Mouse (Mus musculus) layer of hippocampus, postnatal 25 days (tissue): ENCODE results near the gene Morn4. TPM values are rescaled to one million over a fixed set of nuclear protein-coding genes. Genes with fewer than 3 reads are reported as not detected.
"Not testable (repeated sequence)": the region's sequence is repeated elsewhere in the genome, so short reads cannot be mapped to it uniquely, and the experiment has no call there.

Experiments
- DNase-seq, 2 experiments: peaks; one replicate each; pipeline ENCODE4 v3.0.0; 2022; ENCODE audit warnings: mixed read lengths in 2 of 2, low spot score in 1 of 2; ENCODE audit errors: extremely low spot score in 1 of 2
- total RNA-seq, 2 experiments: library from RNA; stranded (reverse); gene quantifications; 2 replicates each; pipeline ENCODE4 v1.2.3; 2021

Morn4 gene
- total RNA-seq, 2 experiments from 2014 or later, result 71.1 to 72.9 TPM

DNA sequence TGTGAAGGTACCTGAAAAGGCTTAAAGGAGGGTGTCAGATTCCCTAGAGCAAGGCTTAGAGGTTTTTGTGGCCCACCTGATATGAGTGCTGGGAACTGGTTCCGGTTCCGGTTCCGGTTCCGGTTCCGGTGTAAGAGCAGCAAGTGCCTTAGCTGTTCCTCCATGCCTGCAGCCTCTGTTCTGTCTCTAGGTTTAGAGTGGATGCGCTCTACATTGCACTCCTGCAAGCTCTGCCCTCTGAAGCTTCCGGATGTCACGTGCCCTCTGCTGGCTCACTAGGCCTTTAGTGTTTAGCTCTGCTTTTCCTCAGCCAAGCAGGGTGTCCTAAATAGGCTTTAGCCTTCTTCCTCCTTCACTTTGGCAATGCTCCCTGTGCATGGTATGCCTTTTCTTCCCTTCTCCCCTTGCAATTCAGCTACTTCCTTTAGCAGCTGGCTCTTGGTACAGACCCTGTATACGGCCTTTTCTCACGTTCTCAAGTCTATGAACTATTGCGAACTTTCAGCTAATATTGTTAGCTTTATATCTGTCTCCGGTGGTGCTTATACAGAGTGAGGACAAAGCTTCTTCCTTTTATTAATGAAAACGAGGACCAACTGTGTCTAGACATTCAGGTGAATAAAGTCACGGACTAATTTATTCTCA, 3.1 kb upstream of the Morn4 start:
- DNase-seq, result peak in 1 of 2 experiments; percentile 31

DNA sequence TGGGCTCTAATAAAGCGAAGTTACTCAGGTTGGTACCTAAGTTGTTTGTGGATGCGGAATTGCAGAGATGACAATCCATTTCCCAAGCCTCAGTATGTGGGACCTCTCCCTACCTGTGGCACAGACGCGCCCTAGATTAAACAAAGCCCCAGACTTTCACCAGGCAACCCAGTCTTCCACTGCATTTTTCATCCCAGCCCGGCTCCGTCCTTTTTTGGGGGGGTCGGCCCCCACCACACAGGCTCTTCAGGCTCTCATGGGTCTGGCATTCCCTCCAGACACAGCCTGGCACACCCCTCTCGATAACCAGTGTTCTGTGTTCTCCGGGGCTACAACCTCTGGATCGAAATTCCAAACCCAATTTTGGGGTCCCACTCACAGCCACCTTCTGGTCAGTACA, 467 bp downstream of the Morn4 start:
- no peak for DNase-seq

DNA sequence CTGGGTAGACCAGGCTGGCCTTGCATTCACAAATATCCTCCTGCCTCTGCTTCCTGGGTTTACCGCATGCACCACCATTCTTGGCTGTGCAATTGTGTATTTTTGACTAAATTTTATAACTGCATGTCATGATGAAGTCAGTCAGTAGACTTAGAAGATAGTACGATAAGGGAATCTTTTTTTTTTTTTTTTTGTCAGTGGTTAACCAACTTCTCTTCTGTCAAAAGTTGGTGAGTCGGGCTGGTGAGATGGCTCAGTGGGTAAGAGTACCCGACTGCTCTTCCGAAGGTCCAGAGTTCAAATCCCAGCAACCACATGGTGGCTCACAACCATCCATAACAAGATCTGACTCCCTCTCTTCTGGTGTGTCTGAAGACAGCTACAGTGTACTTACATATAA, 4.5 kb downstream of the Morn4 start:
- not testable (repeated sequence) for DNase-seq

DNA sequence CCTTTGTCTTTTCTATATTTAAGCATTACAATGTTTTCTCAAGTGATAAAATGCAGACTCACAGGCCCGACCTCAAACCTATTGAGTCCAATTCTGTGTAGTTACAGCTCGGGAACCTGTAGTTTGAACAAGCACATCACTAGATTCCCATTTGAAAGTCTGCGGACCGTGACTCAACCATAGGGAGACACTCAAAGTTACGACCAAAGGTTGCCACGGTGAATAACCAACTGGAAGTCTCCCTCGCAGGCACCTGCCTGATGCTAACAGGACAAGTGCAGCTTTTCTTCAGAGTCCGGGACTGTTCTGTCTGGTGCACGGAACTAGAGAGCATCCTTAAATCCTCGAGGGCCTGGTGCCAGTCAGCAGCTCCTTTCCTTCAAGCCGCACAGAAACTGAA, 5.7 kb downstream of the Morn4 start:
- no peak for DNase-seq

DNA sequence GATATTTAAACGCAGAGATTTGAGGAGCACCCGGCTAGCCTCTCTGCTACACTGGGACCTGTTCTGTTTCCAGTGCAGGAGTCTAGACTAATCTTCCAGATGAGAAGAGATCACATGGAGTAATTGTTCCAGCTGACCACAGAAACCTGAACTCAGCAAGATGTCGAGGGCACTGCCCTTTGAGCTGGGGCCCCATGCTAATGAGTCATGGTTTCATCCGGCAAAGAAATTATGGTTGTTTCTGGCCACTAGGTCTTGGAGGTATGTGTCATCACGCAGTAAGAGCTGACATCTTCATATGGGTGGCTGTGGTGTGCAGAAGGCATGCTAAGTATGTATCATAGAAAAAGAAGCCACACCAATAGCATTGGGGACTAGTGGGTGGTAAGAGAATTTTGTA, 6.2 kb downstream of the Morn4 start:
- no peak for DNase-seq

DNA sequence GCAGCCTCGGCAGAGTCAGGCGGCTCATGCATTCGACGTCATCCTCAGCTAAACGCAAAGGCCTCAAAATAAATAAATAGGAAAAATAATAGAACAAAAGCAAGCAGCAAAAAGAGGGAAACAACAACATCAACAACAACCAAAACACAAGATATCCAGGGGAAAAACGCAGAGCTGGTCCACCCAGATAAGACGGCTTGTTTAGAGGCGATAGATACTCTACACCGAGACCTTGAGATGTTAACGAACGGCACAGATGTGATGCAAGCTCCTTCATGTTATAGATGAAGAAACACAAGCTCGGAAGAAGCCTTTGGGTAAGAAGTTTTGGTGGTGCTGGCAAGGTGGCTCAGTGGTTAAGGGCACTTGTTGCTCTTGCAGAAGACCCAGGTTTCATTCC, 7.2 kb downstream of the Morn4 start:
- DNase-seq, result no peak

DNA sequence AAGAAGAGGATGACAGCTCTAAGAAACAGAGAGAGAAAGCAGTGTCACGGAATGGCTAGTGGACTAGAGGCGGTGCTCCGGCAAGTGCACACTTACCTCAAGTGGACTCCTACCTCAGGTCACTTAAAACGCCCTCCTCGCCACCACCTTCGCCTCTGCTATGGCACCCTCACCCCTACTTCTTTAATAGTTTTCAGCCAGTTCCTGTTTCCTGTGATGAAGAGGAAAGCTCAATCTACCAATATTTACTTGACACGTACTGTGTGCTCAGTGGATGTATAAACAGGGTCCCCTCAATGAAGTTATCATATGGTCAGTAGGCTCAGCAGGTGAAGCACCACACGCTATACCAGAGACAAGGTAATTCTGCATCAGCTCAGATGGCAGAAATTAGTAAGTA, 7.6 kb downstream of the Morn4 start:
- DNase-seq, result no peak

DNA sequence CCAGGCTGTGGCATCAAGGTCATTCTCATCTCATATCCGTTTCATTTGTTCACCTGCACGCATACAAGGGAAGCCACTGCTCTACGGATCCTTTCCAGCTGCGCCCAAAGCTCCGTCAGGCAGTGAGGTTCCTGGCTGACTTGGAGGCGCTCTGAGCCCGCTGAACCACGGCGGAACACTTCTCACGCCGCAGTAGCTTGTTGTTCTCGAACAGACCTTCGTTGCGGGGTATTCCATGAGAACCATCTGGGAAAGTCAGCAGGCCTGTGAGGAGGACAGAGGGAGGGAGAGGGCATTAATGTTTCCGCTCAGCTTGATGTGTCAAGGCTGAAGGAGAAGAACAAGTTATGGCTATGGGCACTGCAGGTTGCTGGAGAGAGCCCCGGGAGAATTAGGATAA, 10.2 kb downstream of the Morn4 start:
- no peak for DNase-seq

DNA sequence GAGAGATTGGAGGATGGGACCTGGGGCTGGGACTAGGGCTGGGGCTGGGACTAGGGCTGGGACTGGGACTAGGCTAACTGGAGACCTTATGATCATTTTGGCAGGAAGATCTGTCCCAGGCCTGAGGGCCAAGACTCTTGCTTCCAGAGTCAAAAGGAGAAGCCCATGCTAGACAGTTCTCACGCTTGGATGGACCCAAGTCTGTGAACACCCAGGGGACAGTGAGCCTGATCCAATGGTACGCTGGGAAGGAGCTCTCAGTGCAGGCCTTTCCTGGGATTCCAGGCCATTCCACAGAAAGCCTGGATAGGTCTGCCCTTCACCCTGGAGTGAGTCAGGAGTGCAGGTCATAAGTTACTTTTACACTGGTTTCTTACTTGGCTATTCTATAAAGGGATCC, 11.1 kb downstream of the Morn4 start:
- no peak for DNase-seq

DNA sequence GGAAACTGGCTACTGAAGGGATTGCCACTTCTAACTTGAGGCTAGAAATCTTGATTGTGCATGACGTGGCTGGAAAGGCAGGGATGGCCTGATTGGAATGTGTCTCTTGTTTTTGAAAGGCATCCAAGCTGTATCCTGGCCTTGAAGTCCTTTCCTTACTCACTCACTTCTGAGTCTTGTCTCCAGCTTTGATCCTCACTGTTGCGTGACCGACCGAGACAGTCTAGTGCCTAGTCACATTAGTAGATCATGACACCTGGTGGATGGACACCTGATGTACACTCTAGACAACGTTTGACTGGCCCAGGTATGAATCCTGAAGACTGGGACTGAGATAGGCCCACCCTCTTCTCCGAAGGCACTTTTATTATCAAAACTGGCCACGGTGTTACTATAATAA, 13.4 kb downstream of the Morn4 start:
- DNase-seq, result no peak

DNA sequence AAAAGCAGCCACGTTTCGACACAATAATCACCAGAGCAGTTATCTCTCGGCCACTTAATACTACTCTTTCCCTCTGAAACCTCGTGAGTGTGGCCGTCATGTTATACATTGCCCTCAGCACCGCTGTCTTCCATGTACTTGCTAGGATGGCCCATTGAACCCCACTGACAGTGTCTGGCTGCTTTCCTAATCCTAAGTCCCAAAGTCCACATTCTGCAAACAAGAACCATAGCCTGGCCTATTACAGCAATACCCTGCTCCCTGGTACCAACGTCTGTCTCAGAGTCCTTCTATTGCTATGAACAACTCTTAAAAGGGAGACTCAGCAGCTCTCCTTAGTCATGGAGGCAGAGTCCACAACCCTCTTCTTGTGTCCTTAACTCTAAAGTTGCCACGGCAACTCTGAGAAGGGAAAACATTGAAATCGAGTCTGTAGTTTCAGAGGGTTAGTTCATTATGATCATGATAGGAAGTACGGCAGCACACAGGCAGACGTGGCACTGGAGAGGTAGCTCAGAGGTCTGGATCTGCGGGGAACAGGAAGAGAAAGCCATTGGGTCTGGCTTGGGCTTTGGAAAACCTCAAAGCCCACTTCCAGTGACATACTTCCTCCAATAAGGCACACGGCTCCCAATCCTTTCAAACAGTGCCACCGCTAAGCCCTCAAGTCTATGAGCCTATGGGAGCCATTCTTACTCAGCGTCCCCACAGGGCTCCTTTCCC, 14.1 kb downstream of the Morn4 start:
- no peak for DNase-seq

DNA sequence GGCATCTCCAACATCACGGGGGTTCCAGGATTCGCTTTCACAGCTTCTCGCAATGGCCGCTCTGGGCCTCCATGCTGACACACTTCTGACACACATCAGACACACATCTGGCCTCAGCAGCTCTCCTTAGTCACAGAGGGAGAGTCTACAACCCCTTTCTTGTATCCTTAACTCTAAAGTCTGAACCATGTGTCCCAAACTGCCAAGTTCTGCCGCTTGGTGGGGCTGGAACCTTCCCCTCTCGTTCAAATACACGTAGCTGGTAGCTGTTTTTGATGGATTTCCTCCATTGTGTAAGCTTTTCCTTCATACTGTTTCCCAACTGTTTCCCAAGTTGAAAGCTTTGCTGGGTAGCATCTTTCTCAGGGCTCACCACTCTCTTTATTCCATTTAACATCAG, 14.9 kb downstream of the Morn4 start:
- peak in 1 of 2 experiments; percentile 26 for DNase-seq

DNA sequence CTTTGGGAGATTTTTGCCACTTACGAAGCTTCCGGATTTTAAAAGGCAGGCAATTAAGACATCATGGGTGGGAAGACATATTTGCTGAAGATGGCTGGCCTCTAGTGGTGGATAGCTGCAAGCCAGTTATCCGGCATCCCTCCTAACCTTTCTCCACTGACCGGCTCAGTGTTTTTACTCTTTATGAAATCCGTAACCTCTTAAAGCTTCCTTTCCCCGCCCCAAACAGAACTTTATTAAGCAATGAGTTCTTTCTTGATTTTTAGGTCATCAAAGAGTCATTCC, 17.0 kb downstream of the Morn4 start:
- no peak for DNase-seq

DNA sequence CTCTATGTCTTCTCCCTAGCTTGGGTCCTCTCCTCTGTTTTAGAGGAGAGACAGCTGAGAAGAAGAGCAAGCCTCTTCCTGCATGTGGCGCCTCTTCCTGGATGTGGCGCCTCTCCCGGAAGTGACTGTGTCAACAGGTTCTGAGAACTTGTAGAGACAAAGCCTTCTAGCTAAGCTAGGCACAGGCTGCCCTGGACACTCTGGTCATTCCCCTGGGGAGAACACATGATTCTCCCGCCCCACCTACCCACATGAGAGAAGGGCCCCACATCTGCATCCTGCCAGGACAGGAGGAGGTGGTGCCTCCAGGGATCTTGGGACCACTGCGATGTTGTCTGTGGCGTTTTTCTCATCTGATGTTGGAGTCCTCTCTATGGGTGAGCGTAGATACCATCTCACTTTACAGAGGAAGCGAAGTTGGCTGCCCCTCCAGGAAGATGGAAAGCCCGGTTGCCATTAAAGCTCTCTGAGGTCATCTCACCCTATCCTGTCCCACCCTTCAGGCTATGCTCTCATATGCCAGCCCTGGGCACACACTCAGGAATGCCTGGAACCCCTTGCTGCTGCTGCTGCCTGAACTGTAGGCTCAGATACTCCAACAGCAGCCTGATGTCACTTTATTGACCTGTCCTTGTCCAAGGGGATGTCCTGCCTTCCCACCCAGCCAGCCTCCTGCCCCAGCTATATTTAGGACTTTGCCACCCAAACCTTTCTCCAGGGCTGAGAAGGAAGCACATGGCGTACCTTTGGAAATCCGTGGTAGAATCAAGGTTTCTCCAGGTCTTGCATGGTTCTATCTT, 17.5 kb downstream of the Morn4 start:
- DNase-seq, result no peak

DNA sequence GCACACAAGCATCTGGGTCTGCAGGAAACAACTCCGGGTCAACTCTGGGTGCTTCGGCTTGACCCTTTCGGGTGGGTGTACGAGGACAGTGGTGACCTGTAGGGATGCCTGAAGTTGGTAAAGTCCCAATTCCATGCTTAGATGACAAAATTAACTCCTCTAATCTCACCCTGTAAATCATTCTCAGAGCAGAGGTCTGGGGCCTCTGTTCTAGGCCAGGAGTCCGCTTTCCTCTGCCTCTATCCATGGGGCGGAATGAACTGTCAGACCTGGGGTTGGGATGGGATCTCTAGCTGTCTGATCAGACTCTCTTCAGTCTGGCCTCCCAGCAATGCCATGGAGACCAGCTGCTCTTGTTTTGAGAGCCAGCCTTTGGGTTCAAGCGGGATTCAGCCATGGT, 24.7 kb downstream of the Morn4 start:
- no peak for DNase-seq

DNA sequence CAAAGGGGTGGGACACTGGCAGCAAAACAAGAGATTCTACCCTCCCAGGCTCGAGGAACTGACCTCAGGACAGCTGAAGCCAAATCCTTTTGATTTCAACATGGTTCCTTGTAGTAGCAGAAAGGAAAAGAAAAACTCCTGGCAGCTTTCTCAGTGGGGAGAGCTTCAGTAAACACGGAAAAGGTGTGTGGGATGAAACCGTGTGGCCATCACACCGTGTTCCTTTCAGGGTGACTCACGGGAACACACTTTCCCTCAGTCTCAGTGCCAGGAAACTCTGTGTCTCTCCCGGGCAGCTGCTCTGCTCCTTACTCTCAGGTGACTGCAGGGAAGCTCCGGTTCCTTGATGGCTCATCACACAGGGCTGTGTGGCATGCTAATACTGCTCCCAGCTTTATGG, 27.7 kb downstream of the Morn4 start:
- no peak for DNase-seq

DNA sequence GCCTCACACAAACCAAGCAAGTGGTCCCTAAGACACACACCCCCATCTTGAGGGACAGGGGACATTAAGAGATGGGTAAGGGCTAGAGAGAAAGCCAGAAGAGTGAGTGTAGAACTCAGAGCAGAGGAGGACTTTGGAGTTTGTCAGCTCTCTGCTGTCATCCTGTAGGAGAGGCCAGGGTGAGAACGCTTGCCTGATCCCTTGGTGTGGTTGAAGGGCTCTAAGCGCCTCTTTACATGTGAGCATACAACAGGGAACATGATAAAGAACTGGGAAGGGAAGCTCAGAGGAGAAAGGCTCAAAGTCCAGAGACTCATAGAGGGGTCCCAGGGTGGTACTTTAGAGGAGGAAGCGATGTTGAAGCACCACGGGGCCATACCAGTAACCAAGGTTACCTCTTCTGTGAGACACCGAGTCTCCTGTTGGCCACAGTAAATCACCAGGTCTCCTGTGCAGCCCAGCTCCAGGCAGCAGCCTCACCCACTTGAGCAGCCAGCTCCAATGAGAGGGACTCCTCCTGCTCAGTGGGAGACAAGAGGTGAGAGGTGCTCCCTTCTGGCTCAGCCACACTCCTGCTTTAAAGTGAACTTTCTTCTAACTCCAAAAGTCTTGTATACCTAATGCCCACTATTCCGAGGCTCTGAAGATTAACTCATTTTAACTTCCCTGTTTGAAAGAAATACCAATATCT, 29.3 kb downstream of the Morn4 start:
- no peak for DNase-seq

DNA sequence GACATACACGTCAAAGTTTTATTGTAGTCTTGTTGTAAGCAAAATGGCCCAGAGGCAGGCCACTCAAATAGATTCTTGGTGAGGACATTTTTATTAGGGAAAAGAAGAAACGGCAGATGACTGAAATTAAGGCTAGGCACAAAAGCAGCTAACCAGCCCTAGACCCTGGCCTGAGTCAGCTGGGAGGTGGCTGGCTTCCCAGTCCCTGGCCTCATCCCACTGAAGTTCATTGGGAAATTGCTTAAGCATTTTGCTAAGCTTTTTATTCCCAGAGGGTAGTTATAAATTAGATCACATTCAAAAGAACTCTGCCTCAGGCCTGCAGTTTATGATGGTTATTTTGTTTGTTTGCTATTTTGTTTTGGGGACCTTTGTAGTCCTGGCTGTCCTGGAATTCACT, 30.3 kb downstream of the Morn4 start:
- DNase-seq, result no peak

DNA sequence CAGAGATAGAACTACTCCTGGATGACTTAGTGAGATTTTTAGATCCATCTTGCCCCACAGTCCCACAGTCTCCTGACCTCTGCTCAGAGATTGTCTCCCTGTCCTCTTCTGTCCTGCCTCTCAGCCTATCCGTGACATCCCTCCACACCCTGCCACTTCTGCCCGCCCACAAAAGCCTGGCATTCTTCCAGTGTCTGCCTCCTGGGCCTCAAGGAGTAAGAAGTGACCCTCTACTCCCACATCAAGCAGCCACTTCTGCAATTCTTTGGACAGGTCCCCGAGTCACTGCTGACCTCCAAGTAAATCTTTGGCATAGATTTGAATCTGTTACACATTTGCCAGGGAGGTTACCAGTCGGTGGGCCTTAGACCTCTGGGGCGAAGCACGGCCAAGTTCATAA, 31.9 kb downstream of the Morn4 start:
- DNase-seq, result no peak

DNA sequence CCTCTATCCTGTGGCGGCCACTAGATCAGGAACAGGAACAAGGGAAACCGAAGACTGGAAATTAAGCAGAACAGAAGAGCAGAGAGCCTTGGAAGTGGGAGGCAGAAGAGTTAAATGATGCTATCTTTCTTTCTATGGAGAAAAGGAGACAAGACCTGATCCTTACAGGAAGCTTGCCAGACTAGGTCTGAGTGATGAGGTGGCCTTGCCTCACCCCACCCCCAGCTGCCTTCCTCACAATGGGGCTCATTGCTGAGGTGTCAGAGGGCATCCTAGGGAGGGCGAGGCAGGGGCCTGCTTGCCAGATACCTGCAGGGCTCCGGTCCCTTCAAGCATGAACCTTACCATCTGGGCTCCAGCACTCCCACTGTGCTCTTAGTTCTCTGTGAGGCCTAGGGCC, 34.2 kb downstream of the Morn4 start, which contains the start of gene 4933411K16Rik:
4933411K16Rik (plus strand) TSS at position 301 of the 400 bp plus-strand sequence.
- no peak for DNase-seq

DNA sequence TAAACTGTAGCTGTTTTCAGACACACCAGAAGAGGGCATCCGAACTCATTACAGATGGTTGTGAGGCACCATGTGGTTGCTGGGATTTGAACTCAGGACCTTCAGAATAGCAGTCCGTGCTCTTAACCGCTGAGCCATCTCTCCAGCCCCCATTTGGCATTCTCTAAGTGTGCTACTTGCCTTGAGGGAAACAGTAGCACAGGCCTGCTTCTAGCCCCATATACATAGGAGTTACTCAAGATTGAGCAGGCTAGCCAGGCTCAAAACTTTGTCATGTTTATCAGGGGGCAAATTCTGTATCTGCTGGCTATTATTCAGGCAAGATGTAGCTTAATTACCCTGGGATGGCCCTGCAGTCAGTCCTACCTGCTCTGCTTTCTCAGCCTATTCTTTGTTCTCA, 34.8 kb downstream of the Morn4 start:
- no peak for DNase-seq
